Comparison of ENCODE assay signal across 10 mouse cellular contexts in genomic region chr8:122853340-122853771, GRCm38 (mm10). TPM values are rescaled to one million over a fixed set of nuclear protein-coding genes. Genes with fewer than 3 reads are reported as not detected.
A peak's percentile ranks its signal among the peaks of the same experiment; 100 is the strongest.
DNase-seq lines count a peak whose midpoint lies in the region; ATAC-seq and TF ChIP-seq lines count a peak whose summit lies in the region.
"Had no signal": no experiment of that assay in that cellular context is flagged by ENCODE, and none has a peak within 500 bp of the region (broad histone marks: within the 10 kb centered on the region; RNA-seq: fewer than 3 reads in every experiment).

No protein-coding gene starts in this region.

- peaks cover 22% of the 10 kb centered on the region for H3K4me1 ChIP-seq in embryonic facial prominence, embryonic 12.5 days
- H3K4me1 ChIP-seq in hindbrain, postnatal 0 days (ENCODE audit: insufficient read depth, low read length) = peaks cover 8% of the 10 kb centered on the region; the same call in 1 of the 2 replicates
- peaks cover 4% of the 10 kb centered on the region; the same call in 1 of the 2 replicates for H3K4me1 ChIP-seq in liver, embryonic 11.5 days (replicated peaks; ENCODE audit: control insufficient read depth, insufficient read depth, low read length)

- H3K27ac ChIP-seq in embryonic facial prominence, embryonic 12.5 days = no peak overlapping the region
- 0 out of 2 replicates have a peak overlapping the region, but pooled peaks have one; percentile 20 for H3K27ac ChIP-seq in hindbrain, postnatal 0 days
- H3K27ac ChIP-seq in liver, embryonic 11.5 days (ENCODE audit: low read depth, low read length) = no peak overlapping the region

- no peak overlapping the region for H3K4me3 ChIP-seq in embryonic facial prominence, embryonic 12.5 days
- no peak overlapping the region for H3K4me3 ChIP-seq in hindbrain, postnatal 0 days (ENCODE audit: low read length)
- H3K4me3 ChIP-seq in liver, embryonic 11.5 days (ENCODE audit: low read depth, low read length) = no peak overlapping the region

- ATAC-seq in embryonic facial prominence, embryonic 12.5 days (ENCODE audit: insufficient number of reproducible peaks, insufficient read depth, low FRiP score, low TSS enrichment) = peak; percentile 28; the same call in 1 of the 2 replicates
- ATAC-seq in hindbrain, postnatal 0 days = peak; percentile 88
- ATAC-seq in liver, embryonic 11.5 days (replicated peaks; ENCODE audit: low FRiP score) = no peak

- 0 out of 2 replicates have a peak, but pooled peaks cover 3% of the 10 kb centered on the region for H3K27me3 ChIP-seq in embryonic facial prominence, embryonic 12.5 days
- H3K27me3 ChIP-seq in hindbrain, postnatal 0 days (ENCODE audit: insufficient read depth, low read length) = no peaks in the 10 kb centered on the region
- H3K27me3 ChIP-seq in liver, embryonic 11.5 days (replicated peaks; ENCODE audit: control insufficient read depth, insufficient read depth, low read length) = peaks cover 14% of the 10 kb centered on the region

- no peak for TF ChIP-seq CTCF in hindbrain, postnatal 0 days (IDR thresholded peaks at IDR 0.05; ENCODE audit: low read depth)

- WGBS in embryonic facial prominence, embryonic 12.5 days = 18% methylated on average over 11 of the region's 11 CpGs
- 7% methylated on average over 11 of the region's 11 CpGs for WGBS in hindbrain, postnatal 0 days
- 37% methylated on average over 11 of the region's 11 CpGs for WGBS in liver, embryonic 11.5 days

- no peak overlapping the region for H3K9ac ChIP-seq in embryonic facial prominence, embryonic 12.5 days
- no peak overlapping the region for H3K9ac ChIP-seq in hindbrain, postnatal 0 days (replicated peaks; ENCODE audit: low read length)
- no peak overlapping the region for H3K9ac ChIP-seq in liver, embryonic 11.5 days (ENCODE audit: low read depth, low read length)

- H3K9me3 ChIP-seq in embryonic facial prominence, embryonic 12.5 days = no peaks in the 10 kb centered on the region
- H3K9me3 ChIP-seq in hindbrain, postnatal 0 days (ENCODE audit: low read length) = no peaks in the 10 kb centered on the region
- H3K9me3 ChIP-seq in liver, embryonic 11.5 days (ENCODE audit: control insufficient read depth, low read length) = no peaks in the 10 kb centered on the region

- H3K36me3 ChIP-seq in embryonic facial prominence, embryonic 12.5 days = no peaks in the 10 kb centered on the region
- no peaks in the 10 kb centered on the region for H3K36me3 ChIP-seq in hindbrain, postnatal 0 days (ENCODE audit: insufficient read depth, low read length)
- no peaks in the 10 kb centered on the region for H3K36me3 ChIP-seq in liver, embryonic 11.5 days (ENCODE audit: control insufficient read depth, insufficient read depth, low read length)

- H3K4me2 ChIP-seq in embryonic facial prominence, embryonic 12.5 days (replicated peaks) = no peak overlapping the region
- no peak overlapping the region for H3K4me2 ChIP-seq in hindbrain, postnatal 0 days (ENCODE audit: low read depth, low read length)
- H3K4me2 ChIP-seq in liver, embryonic 11.5 days = no peak overlapping the region

- peak; percentile 54 for DNase-seq in adrenal gland, postnatal 14 days
- no peak for DNase-seq in adrenal gland, postnatal 4 days (ENCODE audit: low spot score in 2 of 2)
- peak; percentile 56 for DNase-seq in Muller cell, postnatal 12 days (ENCODE audit: inconsistent ontology term)
- DNase-seq in hindbrain, postnatal 0 days (ENCODE audit: low spot score) = peak; percentile 69
- peak; percentile 37 for DNase-seq in skeletal muscle tissue, adult 2 months (ENCODE audit: low read depth, low spot score)
- DNase-seq in liver, embryonic 11.5 days (ENCODE audit: low spot score) = no peak
- no peak for DNase-seq in frontal cortex, postnatal 14 days (ENCODE audit: low spot score in 2 of 2)

RNA-seq across cellular contexts. Expression of gene Cdh15, which starts 5.6 kb away (rescaled TPM):
- total RNA-seq in adrenal gland, postnatal 14 days (2021) = 0.19 and 0.41 TPM in 2 replicates
- total RNA-seq in adrenal gland, postnatal 4 days (2021) = 1 to 10 TPM in 1 of 2 experiments, under 1 TPM in 1; 0.62 to 1.8 TPM
- 11.3 and 11.7 TPM in 2 replicates for polyA plus RNA-seq in embryonic facial prominence, embryonic 12.5 days (2016; fragmentation: Nextera tagmentation; extraction: Ambion mirVana)
- total RNA-seq in hindbrain, postnatal 0 days (2014; rRNA removed) = 0.72 and 0.84 TPM in 2 replicates
- 2.3 and 2.4 TPM in 2 replicates for polyA plus RNA-seq in hindbrain, postnatal 0 days (2015; fragmentation: Nextera tagmentation; extraction: Ambion mirVana)
- 0.97 and 1.5 TPM in 2 replicates for polyA plus RNA-seq in liver, embryonic 11.5 days (2014; fragmentation: Nextera tagmentation; extraction: Ambion mirVana)
- total RNA-seq: hematopoietic stem cell, adult 5-6 weeks; neutrophil, adult 5-6 weeks had no signal

Comparison
In these comparisons a context has a peak if more than half of its experiments do, and no peak if none do; other contexts are left out.
1. DNase-seq: peak in adrenal gland, postnatal 14 days (single experiment), Muller cell, postnatal 12 days (single experiment), hindbrain, postnatal 0 days (single experiment) and skeletal muscle tissue, adult 2 months (single experiment); none in adrenal gland, postnatal 4 days (0 of 2), liver, embryonic 11.5 days (single experiment) and frontal cortex, postnatal 14 days (0 of 2).